Mouse (Mus musculus): ENCODE data around the gene Sfxn5.

DNA sequence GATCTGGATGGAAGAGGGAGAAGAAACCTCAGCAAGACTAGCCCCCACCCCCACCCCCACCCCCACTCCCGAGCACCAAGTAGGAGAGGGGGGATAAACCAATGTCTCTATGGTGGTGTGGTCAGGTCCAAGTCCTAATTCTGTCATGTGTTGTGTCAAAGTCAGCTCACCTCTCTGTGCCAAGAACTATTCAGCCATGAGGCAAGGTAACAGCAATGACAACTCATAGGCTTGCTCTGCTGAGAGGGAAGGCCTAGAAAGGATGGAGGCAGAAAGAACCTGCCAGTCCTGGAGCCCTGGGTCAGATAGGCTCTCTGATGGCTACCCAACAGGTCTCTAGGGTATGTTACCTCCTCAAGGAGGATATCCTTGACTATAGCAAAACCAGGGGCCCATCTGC is 34.9 kb upstream of the Sfxn5 start:
- no peak for TF ChIP-seq EP300 (IDR thresholded peaks at IDR 0.05; ENCODE audit: low read depth)
- no peak for TF ChIP-seq CTCF (IDR thresholded peaks at IDR 0.05; ENCODE audit: low read depth)
